Mouse (Mus musculus) myocyte (in vitro differentiated cells): Measurements from ENCODE around the gene Sipa1l2. TPM values are rescaled to one million over a fixed set of nuclear protein-coding genes. Genes with fewer than 3 reads are reported as not detected.

Source experiments
- H3K27me3 ChIP-seq: one replicate; pipeline ENCODE4 v1.6.1; 2011; ENCODE audit not compliant: control insufficient read depth, insufficient read depth, insufficient read length
- H3K36me3 ChIP-seq: one replicate; pipeline ENCODE4 v1.6.1; 2011; ENCODE audit not compliant: control insufficient read depth, insufficient read depth
- H3K4me2 ChIP-seq: one replicate; pipeline ENCODE4 v1.6.1; 2011; ENCODE audit warnings: low read depth, control low read depth
- H3K4me3 ChIP-seq: one replicate; pipeline ENCODE4 v1.5.1; 2011; ENCODE audit warnings: mild to moderate bottlenecking, control low read depth, moderate library complexity
- H3K79me2 ChIP-seq: one replicate; pipeline ENCODE4 v1.6.1; 2011; ENCODE audit not compliant: control insufficient read depth, insufficient read depth
- H3ac ChIP-seq: one replicate; pipeline ENCODE4 v1.6.1; 2011; ENCODE audit not compliant: control insufficient read depth, insufficient read length
- CEBPB ChIP-seq: IDR thresholded peaks from 2 replicates; pipeline ENCODE4 v1.6.1; 2011; ENCODE audit warnings: mild to moderate bottlenecking, moderate library complexity; ENCODE audit not compliant: poor library complexity, insufficient read depth, severe bottlenecking
- E2F4 ChIP-seq: IDR thresholded peaks from one replicate; pipeline ENCODE4 v1.6.1; 2011; ENCODE audit warnings: mild to moderate bottlenecking, control low read depth, moderate library complexity; ENCODE audit not compliant: insufficient read depth
- MAX ChIP-seq: IDR thresholded peaks from one replicate; pipeline ENCODE4 v1.6.1; 2011; ENCODE audit warnings: low read depth, mild to moderate bottlenecking, control low read depth
- MYOD1 ChIP-seq, 3 experiments: IDR thresholded peaks; one replicate each; pipeline ENCODE4 v1.6.1; 2011; ENCODE audit warnings: control low read depth in 2 of 3, low read depth in 2 of 3, mild to moderate bottlenecking in 2 of 3, moderate library complexity in 1 of 3; ENCODE audit not compliant: insufficient read length in 2 of 3, control insufficient read depth in 1 of 3
- MYOG ChIP-seq, 3 experiments: IDR thresholded peaks; one replicate each; pipeline ENCODE4 v1.6.1; 2011; ENCODE audit warnings: control low read depth in 2 of 3, low read depth in 2 of 3, mild to moderate bottlenecking in 2 of 3; ENCODE audit not compliant: insufficient read length in 2 of 3, control insufficient read depth in 1 of 3, insufficient read depth in 1 of 3
- POLR2A ChIP-seq: IDR thresholded peaks from one replicate; pipeline ENCODE4 v1.6.1; 2011; ENCODE audit warnings: low read depth, mild to moderate bottlenecking, control low read depth, moderate library complexity; ENCODE audit not compliant: insufficient read length
- POLR2AphosphoS2 ChIP-seq: IDR thresholded peaks from one replicate; pipeline ENCODE4 v1.6.1; 2011; ENCODE audit warnings: low read depth, control low read depth; ENCODE audit not compliant: insufficient read length
- REST ChIP-seq: IDR thresholded peaks from one replicate; pipeline ENCODE4 v1.6.1; 2011; ENCODE audit warnings: mild to moderate bottlenecking, control low read depth, moderate library complexity; ENCODE audit not compliant: insufficient read depth, insufficient read length
- SRF ChIP-seq: IDR thresholded peaks from one replicate; pipeline ENCODE4 v1.6.1; 2011; ENCODE audit warnings: low read depth; ENCODE audit not compliant: control insufficient read depth, insufficient read length
- TCF12 ChIP-seq: IDR thresholded peaks from one replicate; pipeline ENCODE4 v1.6.1; 2011; ENCODE audit warnings: mild to moderate bottlenecking, control low read depth; ENCODE audit not compliant: poor library complexity, insufficient read depth, severe bottlenecking
- TCF3 ChIP-seq: IDR thresholded peaks from one replicate; pipeline ENCODE4 v1.6.1; 2011; ENCODE audit warnings: low read depth, control low read depth; ENCODE audit not compliant: insufficient read length
- USF1 ChIP-seq: IDR thresholded peaks from one replicate; pipeline ENCODE4 v1.6.1; 2011; ENCODE audit warnings: low read depth, mild to moderate bottlenecking, control low read depth, moderate library complexity
- polyA plus RNA-seq: library from polyadenylated mRNA; unstranded; fragments of >200 nt; fragmentation: generic; extraction: Trizol; gene quantifications from one replicate; pipeline ENCODE4 v1.2.1, GENCODE M21; 2012; ENCODE audit warnings: missing spikeins

The Sipa1l2 gene
- polyA plus RNA-seq, 1 experiment = 16.2 TPM

- Histone ChIP-seq H3ac (no peak overlapping the region), H3K36me3 (no peaks in the 10 kb centered on the region), H3K4me3 (no peak overlapping the region), H3K4me2 (no peak overlapping the region), H3K79me2 (no peaks in the 10 kb centered on the region), H3K27me3 (no peaks in the 10 kb centered on the region)
- TF ChIP-seq POLR2A (no peak), MYOG (IDR thresholded peaks at IDR 0.05; ENCODE audit: control insufficient read depth in 1 of 3, insufficient read depth in 1 of 3, insufficient read length in 2 of 3, low read depth in 2 of 3) (no peak), E2F4 (no peak), SRF (no peak), TCF12 (no peak), MAX (no peak), MYOD1 (IDR thresholded peaks at IDR 0.05; ENCODE audit: control insufficient read depth in 1 of 3, insufficient read length in 2 of 3, low read depth in 2 of 3) (no peak), REST (no peak), TCF3 (no peak), CEBPB (no peak), POLR2AphosphoS2 (no peak), USF1 (no peak)
Observed at GRCm38 (mm10) chr8:125379156-125379555, 190.5 kb downstream of the Sipa1l2 start.

- Histone ChIP-seq H3K4me3 (no peak overlapping the region), H3K36me3 (no peaks in the 10 kb centered on the region), H3ac (no peak overlapping the region), H3K4me2 (no peak overlapping the region), H3K27me3 (no peaks in the 10 kb centered on the region), H3K79me2 (no peaks in the 10 kb centered on the region)
- TF ChIP-seq MYOG (IDR thresholded peaks at IDR 0.05; ENCODE audit: control insufficient read depth in 1 of 3, insufficient read depth in 1 of 3, insufficient read length in 2 of 3, low read depth in 2 of 3) (no peak), REST (no peak), CEBPB (no peak), E2F4 (no peak), POLR2AphosphoS2 (no peak), TCF12 (no peak)
Observed at GRCm38 (mm10) chr8:125377704-125378103, 191.9 kb downstream of the Sipa1l2 start.

DNA sequence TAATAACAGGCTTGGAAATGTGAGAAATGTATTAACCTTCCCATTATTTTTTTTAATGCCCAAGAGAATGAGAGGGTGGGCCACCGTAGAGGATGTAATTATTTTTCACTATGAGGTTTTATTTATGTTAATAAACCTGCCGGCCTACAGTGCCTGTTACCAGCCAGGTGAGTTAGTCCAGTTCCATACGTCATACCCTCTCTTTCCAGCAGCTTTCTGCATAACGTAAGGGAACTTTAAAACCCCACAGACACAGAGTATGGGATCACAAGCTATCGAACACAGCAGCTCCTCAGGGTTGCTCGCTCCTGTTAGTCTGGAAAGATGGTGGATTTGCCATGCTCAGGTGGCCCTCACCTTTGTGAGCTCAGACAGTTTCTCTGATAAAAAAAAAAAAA lies 193.2 kb downstream of the Sipa1l2 start:
- H3K4me2 ChIP-seq = no peak overlapping the region
- no peaks in the 10 kb centered on the region for H3K36me3 ChIP-seq
- H3K27me3 ChIP-seq = no peaks in the 10 kb centered on the region
- no peak overlapping the region for H3K4me3 ChIP-seq
- TF ChIP-seq REST (no peak), MYOD1 (IDR thresholded peaks at IDR 0.05; ENCODE audit: control insufficient read depth in 1 of 3, insufficient read length in 2 of 3, low read depth in 2 of 3) (no peak), USF1 (no peak), TCF12 (no peak), TCF3 (no peak), POLR2AphosphoS2 (no peak), CEBPB (no peak), E2F4 (no peak), POLR2A (no peak), MYOG (IDR thresholded peaks at IDR 0.05; ENCODE audit: control insufficient read depth in 1 of 3, insufficient read depth in 1 of 3, insufficient read length in 2 of 3, low read depth in 2 of 3) (no peak), MAX (no peak), SRF (no peak)
- no peaks in the 10 kb centered on the region for H3K79me2 ChIP-seq
- H3ac ChIP-seq = no peak overlapping the region

DNA sequence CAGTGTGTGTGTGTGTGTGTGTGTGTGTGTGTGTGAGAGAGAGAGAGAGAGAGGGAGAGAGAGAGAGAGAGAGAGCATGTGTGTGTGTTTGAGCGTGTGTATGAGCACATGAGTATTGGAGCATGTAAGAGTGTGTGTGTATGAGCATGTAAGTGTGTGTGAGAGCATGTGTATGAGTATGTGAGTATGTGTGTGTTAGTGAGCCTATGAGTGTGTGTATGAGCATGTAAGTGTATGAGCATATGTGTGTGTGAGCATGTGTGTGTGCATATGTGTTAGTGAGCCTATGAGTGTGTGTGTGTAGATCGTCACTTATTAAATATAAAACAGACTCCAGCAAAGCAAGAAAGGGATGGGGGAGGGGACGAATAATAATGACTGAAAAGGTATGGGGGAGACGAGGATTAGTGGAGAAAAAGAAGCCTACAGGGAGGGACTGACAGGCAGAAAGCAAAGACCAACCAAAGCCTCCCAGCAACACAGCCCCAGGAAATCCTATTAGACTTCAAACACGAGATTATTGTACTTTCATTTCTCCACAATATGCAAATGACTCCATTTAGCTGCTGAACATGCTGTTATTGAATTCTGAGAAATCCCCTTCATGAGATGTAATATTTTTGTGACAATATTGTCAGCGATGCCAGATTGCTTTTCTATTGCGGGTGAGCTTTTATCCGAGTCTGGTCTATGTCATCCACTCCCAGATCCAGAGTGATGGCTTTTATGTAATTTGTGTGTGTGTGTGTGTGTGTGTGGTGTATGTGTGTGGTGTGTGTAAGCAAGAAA lies 193.8 kb downstream of the Sipa1l2 start:
- Histone ChIP-seq H3ac (no peak overlapping the region), H3K36me3 (no peaks in the 10 kb centered on the region), H3K79me2 (no peaks in the 10 kb centered on the region), H3K4me2 (no peak overlapping the region), H3K27me3 (no peaks in the 10 kb centered on the region), H3K4me3 (no peak overlapping the region)
- TF ChIP-seq POLR2AphosphoS2 = no peak
- TF ChIP-seq USF1 = no peak
- TF ChIP-seq POLR2A = no peak
- no peak for TF ChIP-seq CEBPB
- no peak for TF ChIP-seq TCF3
- no peak for TF ChIP-seq MAX
- TF ChIP-seq SRF = no peak
- no peak for TF ChIP-seq REST
- TF ChIP-seq E2F4 = no peak
- TF ChIP-seq MYOG (IDR thresholded peaks at IDR 0.05; ENCODE audit: control insufficient read depth in 1 of 3, insufficient read depth in 1 of 3, insufficient read length in 2 of 3, low read depth in 2 of 3) = no peak
- no peak for TF ChIP-seq TCF12
- no peak for TF ChIP-seq MYOD1 (IDR thresholded peaks at IDR 0.05; ENCODE audit: control insufficient read depth in 1 of 3, insufficient read length in 2 of 3, low read depth in 2 of 3)

DNA sequence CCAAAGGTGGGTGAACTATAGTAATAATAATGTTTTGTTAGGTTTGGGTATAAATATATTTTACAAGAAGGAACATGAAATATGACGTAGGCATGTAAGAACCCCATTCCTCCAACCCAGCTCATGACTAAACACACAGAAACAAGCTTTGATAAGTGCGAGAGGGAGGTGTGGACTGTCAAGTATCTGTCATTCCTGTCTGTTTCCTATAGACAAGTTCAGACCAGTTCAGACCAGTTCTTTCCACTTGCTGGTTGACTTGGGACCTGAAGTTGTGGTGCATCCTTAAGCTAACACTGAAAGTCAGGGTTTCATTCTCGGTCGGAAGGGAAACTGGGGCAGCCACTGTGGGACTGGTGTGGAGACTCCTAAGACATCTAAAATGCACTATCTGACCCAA lies 197.0 kb downstream of the Sipa1l2 start:
- no peak for TF ChIP-seq POLR2AphosphoS2
- no peak overlapping the region for H3K4me3 ChIP-seq
- H3K27me3 ChIP-seq = no peaks in the 10 kb centered on the region
- no peaks in the 10 kb centered on the region for H3K79me2 ChIP-seq
- H3K4me2 ChIP-seq = no peak overlapping the region
- H3ac ChIP-seq = no peak overlapping the region
- no peaks in the 10 kb centered on the region for H3K36me3 ChIP-seq
